Mouse (Mus musculus): ENCODE data around the gene Rnf34. TPM values are rescaled to one million over a fixed set of nuclear protein-coding genes. Genes with fewer than 3 reads are reported as not detected.

Rnf34 gene
- polyA plus RNA-seq, 1 experiment from 2014 or later, result 44.1 TPM

GRCm38 (mm10) chr5:122907182-122907581, 57.3 kb downstream of the Rnf34 start:
- no peak overlapping the region for H3K27ac ChIP-seq
- ATAC-seq (ENCODE audit: low FRiP score), result no peak
- H3K4me3 ChIP-seq (replicated peaks), result no peak overlapping the region
- no peaks in the 10 kb centered on the region for H3K4me1 ChIP-seq
- 81% methylated on average over 1 of the region's 1 CpGs for WGBS
- no peaks in the 10 kb centered on the region for H3K27me3 ChIP-seq
- no peak overlapping the region for H3K9ac ChIP-seq
- H3K9me3 ChIP-seq, result no peaks in the 10 kb centered on the region
- no peaks in the 10 kb centered on the region for H3K36me3 ChIP-seq (replicated peaks)
- H3K4me2 ChIP-seq, result no peak overlapping the region

GRCm38 (mm10) chr5:122908001-122908400, 58.2 kb downstream of the Rnf34 start:
- no peak overlapping the region for H3K9ac ChIP-seq
- H3K9me3 ChIP-seq, result no peaks in the 10 kb centered on the region
- H3K27me3 ChIP-seq, result no peaks in the 10 kb centered on the region
- no peaks in the 10 kb centered on the region for H3K36me3 ChIP-seq (replicated peaks)
- H3K4me1 ChIP-seq, result no peaks in the 10 kb centered on the region
- H3K4me2 ChIP-seq, result no peak overlapping the region
- no peak overlapping the region for H3K27ac ChIP-seq
- no peak overlapping the region for H3K4me3 ChIP-seq (replicated peaks)
- 92% methylated on average over 2 of the region's 2 CpGs for WGBS
- ATAC-seq (ENCODE audit: low FRiP score), result no peak

- Histone ChIP-seq H3K9me3 (no peaks in the 10 kb centered on the region), H3K9ac (no peak overlapping the region), H3K4me3 (replicated peaks) (no peak overlapping the region), H3K27me3 (no peaks in the 10 kb centered on the region), H3K4me1 (no peaks in the 10 kb centered on the region), H3K4me2 (no peak overlapping the region), H3K27ac (no peak overlapping the region), H3K36me3 (replicated peaks) (no peaks in the 10 kb centered on the region)
- no peak for ATAC-seq (ENCODE audit: low FRiP score)
- WGBS, result 86% methylated on average over 18 of the region's 18 CpGs
These were observed 59.6 kb downstream of the Rnf34 start for GRCm38 (mm10) chr5:122909481-122909880.

GRCm38 (mm10) chr5:122912863-122913262, 63.0 kb downstream of the Rnf34 start:
- H3K4me2 ChIP-seq, result no peak overlapping the region
- WGBS, result 90% methylated on average over 4 of the region's 4 CpGs
- H3K27ac ChIP-seq, result no peak overlapping the region
- H3K4me1 ChIP-seq, result no peaks in the 10 kb centered on the region
- H3K27me3 ChIP-seq, result no peaks in the 10 kb centered on the region
- no peak overlapping the region for H3K4me3 ChIP-seq (replicated peaks)
- H3K36me3 ChIP-seq (replicated peaks), result no peaks in the 10 kb centered on the region; the same call in 1 of the 2 replicates
- no peak for ATAC-seq (ENCODE audit: low FRiP score)
- H3K9ac ChIP-seq, result no peak overlapping the region
- no peaks in the 10 kb centered on the region for H3K9me3 ChIP-seq

- 95% methylated on average over 6 of the region's 6 CpGs for WGBS
- H3K9ac ChIP-seq, result no peak overlapping the region
- H3K27me3 ChIP-seq, result no peaks in the 10 kb centered on the region
- no peak overlapping the region for H3K4me3 ChIP-seq (replicated peaks)
- H3K36me3 ChIP-seq (replicated peaks), result no peaks in the 10 kb centered on the region; the same call in 1 of the 2 replicates
- no peaks in the 10 kb centered on the region for H3K9me3 ChIP-seq
- no peak overlapping the region for H3K27ac ChIP-seq
- no peaks in the 10 kb centered on the region for H3K4me1 ChIP-seq
- ATAC-seq (ENCODE audit: low FRiP score), result no peak
- no peak overlapping the region for H3K4me2 ChIP-seq
These were observed 66.3 kb downstream of the Rnf34 start for GRCm38 (mm10) chr5:122916147-122916546.

- Histone ChIP-seq H3K9me3 (no peaks in the 10 kb centered on the region), H3K36me3 (replicated peaks) (no peaks in the 10 kb centered on the region; the same call in 1 of the 2 replicates), H3K4me2 (no peak overlapping the region), H3K4me1 (no peaks in the 10 kb centered on the region), H3K9ac (no peak overlapping the region), H3K27me3 (no peaks in the 10 kb centered on the region), H3K4me3 (replicated peaks) (no peak overlapping the region), H3K27ac (no peak overlapping the region)
- ATAC-seq (ENCODE audit: low FRiP score), result no peak
- 70% methylated on average over 7 of the region's 7 CpGs for WGBS
These were observed 68.3 kb downstream of the Rnf34 start for GRCm38 (mm10) chr5:122917982-122918711.

GRCm38 (mm10) chr5:122920557-122920956, 70.7 kb downstream of the Rnf34 start:
- no peaks in the 10 kb centered on the region for H3K4me1 ChIP-seq
- 94% methylated on average over 5 of the region's 5 CpGs for WGBS
- H3K9me3 ChIP-seq, result no peaks in the 10 kb centered on the region
- H3K4me3 ChIP-seq (replicated peaks), result no peak overlapping the region
- no peaks in the 10 kb centered on the region; the same call in 1 of the 2 replicates for H3K36me3 ChIP-seq (replicated peaks)
- H3K9ac ChIP-seq, result no peak overlapping the region
- H3K27me3 ChIP-seq, result no peaks in the 10 kb centered on the region
- no peak overlapping the region for H3K4me2 ChIP-seq
- no peak overlapping the region for H3K27ac ChIP-seq
- ATAC-seq (ENCODE audit: low FRiP score), result no peak

Other genes with a start within 250 kb of the Rnf34 start
- gene Ift81, start 235.5 kb upstream of the Rnf34 start, polyA plus RNA-seq (2016; fragmentation: Nextera tagmentation; extraction: Ambion mirVana), result 54.7 and 55.6 TPM in 2 replicates
- 0.77 and 0.90 TPM in 2 replicates for gene P2rx7, start 206.1 kb upstream of the Rnf34 start, polyA plus RNA-seq (2016; fragmentation: Nextera tagmentation; extraction: Ambion mirVana)
- 5.6 and 6.6 TPM in 2 replicates for gene P2rx4, start 142.5 kb upstream of the Rnf34 start, polyA plus RNA-seq (2016; fragmentation: Nextera tagmentation; extraction: Ambion mirVana)
- 34.5 and 35.1 TPM in 2 replicates for gene Camkk2, start 70.6 kb upstream of the Rnf34 start, polyA plus RNA-seq (2016; fragmentation: Nextera tagmentation; extraction: Ambion mirVana)
- 563 and 568 TPM in 2 replicates for gene Anapc5, start 28.7 kb upstream of the Rnf34 start, polyA plus RNA-seq (2016; fragmentation: Nextera tagmentation; extraction: Ambion mirVana)
- 108 and 118 TPM in 2 replicates for gene Kdm2b, start 139.8 kb downstream of the Rnf34 start, polyA plus RNA-seq (2016; fragmentation: Nextera tagmentation; extraction: Ambion mirVana)
- 10.4 and 11.4 TPM in 2 replicates for gene Orai1, start 165.0 kb downstream of the Rnf34 start, polyA plus RNA-seq (2016; fragmentation: Nextera tagmentation; extraction: Ambion mirVana)
- 0.50 TPM in 1 of 2 replicates, not detected in the other for gene Morn3, start 197.0 kb downstream of the Rnf34 start, polyA plus RNA-seq (2016; fragmentation: Nextera tagmentation; extraction: Ambion mirVana)
- 9.0 and 9.7 TPM in 2 replicates for gene Tmem120b, start 218.4 kb downstream of the Rnf34 start, polyA plus RNA-seq (2016; fragmentation: Nextera tagmentation; extraction: Ambion mirVana)

All from forebrain, embryonic 12.5 days (tissue).